Mouse (Mus musculus) liver, embryonic 16.5 days (tissue): ENCODE measurements at regions not wholly inside any gene's neighbourhood (a gene's known extent, or its start where the extent isn't known, plus 50 kb on each side); places are given as distances from the start of the nearest gene placed in this dataset.

Experiments
- ATAC-seq: fragments of 200-750 bp; cut with Nextera tagmentation; 2 replicates; pipeline ENCODE4 v1.8.0; 2017; ENCODE audit warnings: low read depth, mild to moderate bottlenecking, moderate number of reproducible peaks, moderate library complexity
- H3K27ac ChIP-seq: fragments of 300-500 bp; sonication (generic); 2 replicates; pipeline ENCODE4 v1.5.1; 2014; ENCODE audit warnings: mild to moderate bottlenecking, low read length
- H3K27me3 ChIP-seq: fragments of 300-500 bp; sonication (generic); 2 replicates; pipeline ENCODE4 v1.6.1; 2014; ENCODE audit warnings: low read depth, low read length, mixed read lengths; ENCODE audit not compliant: control insufficient read depth, insufficient read depth
- H3K36me3 ChIP-seq: fragments of 300-500 bp; sonication (generic); 2 replicates; pipeline ENCODE4 v1.6.1; 2014; ENCODE audit warnings: mild to moderate bottlenecking; ENCODE audit not compliant: control insufficient read depth, insufficient read depth
- H3K4me1 ChIP-seq: fragments of 300-500 bp; sonication (generic); 2 replicates; pipeline ENCODE4 v1.6.1; 2014; ENCODE audit warnings: low read depth, low read length, mixed read lengths; ENCODE audit not compliant: control insufficient read depth
- H3K4me2 ChIP-seq: fragments of 300-500 bp; sonication (generic); 2 replicates; pipeline ENCODE4 v1.6.1; 2014; ENCODE audit warnings: low read depth, low read length, mixed read lengths
- H3K4me3 ChIP-seq: fragments of 300-500 bp; sonication (generic); 2 replicates; pipeline ENCODE4 v1.5.1; 2014; ENCODE audit warnings: low read depth, mild to moderate bottlenecking, low read length
- H3K9ac ChIP-seq: fragments of 300-500 bp; sonication (generic); 2 replicates; pipeline ENCODE4 v1.6.1; 2014; ENCODE audit warnings: low read depth, low read length
- H3K9me3 ChIP-seq: fragments of 300-500 bp; sonication (generic); replicated peaks from 2 replicates; pipeline ENCODE4 v1.6.1; 2016; ENCODE audit warnings: low read length; ENCODE audit not compliant: control insufficient read depth
- WGBS: fragments of 180-500 bp; shearing (Covaris S2); extraction: QIAGEN DNeasy Blood & Tissue Kit; methylation state at CpG from one replicate; pipeline ENCODE4 v1.1.7; 2014; ENCODE audit not compliant: insufficient replicate concordance; 5-methylcytosine and 5-hydroxymethylcytosine counted together

DNA sequence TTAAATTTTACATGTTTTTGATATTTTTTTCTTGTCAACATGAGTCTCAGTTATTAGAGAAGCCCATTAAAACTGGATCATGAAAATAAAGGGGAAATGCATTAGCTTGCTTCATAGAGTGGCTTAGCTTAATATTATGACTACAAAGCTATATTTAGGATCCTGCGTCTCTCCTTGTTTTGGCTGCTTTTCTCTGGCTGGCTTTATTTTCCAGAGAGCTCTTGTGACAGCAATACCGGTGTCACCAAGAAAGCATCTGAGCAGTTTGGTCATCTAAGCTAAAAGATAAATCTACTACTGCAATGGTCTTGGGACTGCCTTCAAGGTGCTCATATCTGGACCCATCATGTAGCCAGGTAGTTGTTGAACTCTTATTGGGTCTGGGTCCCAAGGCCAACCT is 293.5 kb upstream of the Gm12728 start:
- Histone ChIP-seq H3K27me3 (no peaks in the 10 kb centered on the region), H3K4me1 (no peaks in the 10 kb centered on the region), H3K9ac (no peak overlapping the region), H3K27ac (no peak overlapping the region), H3K36me3 (no peaks in the 10 kb centered on the region), H3K9me3 (no peaks in the 10 kb centered on the region), H3K4me3 (no peak overlapping the region), H3K4me2 (no peak overlapping the region)
- 76% methylated on average over 2 of the region's 2 CpGs for WGBS
- no peak for ATAC-seq

DNA sequence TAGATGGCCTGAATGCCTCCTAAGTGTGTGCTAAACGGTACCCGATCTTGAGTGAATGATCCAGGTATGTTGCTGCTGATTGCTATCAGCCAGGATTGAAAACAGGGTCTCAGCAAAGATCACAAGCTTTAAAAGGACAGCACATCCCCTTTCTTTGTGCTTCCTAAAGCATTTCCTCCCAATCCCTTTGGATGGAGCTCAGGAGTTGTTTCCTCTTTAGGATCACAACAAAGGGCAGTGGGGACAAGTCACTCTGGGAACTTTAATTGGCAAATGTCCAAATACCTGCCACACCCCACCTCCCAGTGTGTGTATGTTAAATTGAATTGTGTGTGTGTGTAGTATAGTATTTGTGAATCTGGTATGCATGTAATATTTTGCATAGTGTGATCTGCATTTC is 283.5 kb upstream of the Gm12728 start:
- no peak overlapping the region for H3K4me2 ChIP-seq
- H3K27ac ChIP-seq = no peak overlapping the region
- no peaks in the 10 kb centered on the region for H3K27me3 ChIP-seq
- WGBS = 53% methylated on average over 2 of the region's 2 CpGs
- H3K36me3 ChIP-seq = no peaks in the 10 kb centered on the region
- no peak overlapping the region for H3K9ac ChIP-seq
- ATAC-seq = no peak
- H3K9me3 ChIP-seq = no peaks in the 10 kb centered on the region; the same call in 1 of the 2 replicates
- no peak overlapping the region for H3K4me3 ChIP-seq
- no peaks in the 10 kb centered on the region for H3K4me1 ChIP-seq

- WGBS = 72% methylated on average over 7 of the region's 7 CpGs
- Histone ChIP-seq H3K36me3 (no peaks in the 10 kb centered on the region), H3K9me3 (no peaks in the 10 kb centered on the region; the same call in 1 of the 2 replicates), H3K27ac (no peak overlapping the region), H3K4me1 (no peaks in the 10 kb centered on the region), H3K4me2 (no peak overlapping the region), H3K27me3 (no peaks in the 10 kb centered on the region), H3K9ac (no peak overlapping the region), H3K4me3 (no peak overlapping the region)
- no peak for ATAC-seq
Measured at GRCm38 (mm10) chr4:105507221-105507620, 282.4 kb upstream of the Gm12728 start.

- no peak for ATAC-seq
- WGBS = 58% methylated on average over 3 of the region's 3 CpGs
- Histone ChIP-seq H3K36me3 (no peaks in the 10 kb centered on the region), H3K9me3 (no peaks in the 10 kb centered on the region; the same call in 1 of the 2 replicates), H3K4me2 (no peak overlapping the region), H3K4me1 (no peaks in the 10 kb centered on the region), H3K27me3 (no peaks in the 10 kb centered on the region), H3K9ac (no peak overlapping the region), H3K27ac (no peak overlapping the region), H3K4me3 (no peak overlapping the region)
Measured at GRCm38 (mm10) chr4:105509091-105509490, 280.6 kb upstream of the Gm12728 start.

GRCm38 (mm10) chr4:105510406-105510805 is 279.3 kb upstream of the Gm12728 start:
- Histone ChIP-seq H3K27me3 (no peaks in the 10 kb centered on the region), H3K4me2 (no peak overlapping the region), H3K36me3 (no peaks in the 10 kb centered on the region), H3K4me1 (no peaks in the 10 kb centered on the region), H3K9me3 (no peaks in the 10 kb centered on the region; the same call in 1 of the 2 replicates), H3K9ac (no peak overlapping the region), H3K4me3 (no peak overlapping the region), H3K27ac (no peak overlapping the region)
- WGBS = 28% methylated on average over 1 of the region's 1 CpGs
- no peak for ATAC-seq

GRCm38 (mm10) chr4:105525135-105525534 is 264.5 kb upstream of the Gm12728 start:
- no peaks in the 10 kb centered on the region for H3K27me3 ChIP-seq
- no peaks in the 10 kb centered on the region for H3K36me3 ChIP-seq
- no peaks in the 10 kb centered on the region for H3K9me3 ChIP-seq
- H3K27ac ChIP-seq = no peak overlapping the region
- WGBS = 48% methylated on average over 2 of the region's 2 CpGs
- H3K4me1 ChIP-seq = no peaks in the 10 kb centered on the region
- no peak overlapping the region for H3K4me2 ChIP-seq
- ATAC-seq = no peak
- no peak overlapping the region for H3K9ac ChIP-seq
- no peak overlapping the region for H3K4me3 ChIP-seq

- Histone ChIP-seq H3K36me3 (no peaks in the 10 kb centered on the region), H3K4me3 (no peak overlapping the region), H3K9me3 (no peaks in the 10 kb centered on the region), H3K27me3 (no peaks in the 10 kb centered on the region), H3K9ac (no peak overlapping the region), H3K4me2 (no peak overlapping the region), H3K4me1 (no peaks in the 10 kb centered on the region), H3K27ac (no peak overlapping the region)
- WGBS = 65% methylated on average over 7 of the region's 7 CpGs
- no peak for ATAC-seq
Measured at GRCm38 (mm10) chr4:105526755-105527154, 262.9 kb upstream of the Gm12728 start.

DNA sequence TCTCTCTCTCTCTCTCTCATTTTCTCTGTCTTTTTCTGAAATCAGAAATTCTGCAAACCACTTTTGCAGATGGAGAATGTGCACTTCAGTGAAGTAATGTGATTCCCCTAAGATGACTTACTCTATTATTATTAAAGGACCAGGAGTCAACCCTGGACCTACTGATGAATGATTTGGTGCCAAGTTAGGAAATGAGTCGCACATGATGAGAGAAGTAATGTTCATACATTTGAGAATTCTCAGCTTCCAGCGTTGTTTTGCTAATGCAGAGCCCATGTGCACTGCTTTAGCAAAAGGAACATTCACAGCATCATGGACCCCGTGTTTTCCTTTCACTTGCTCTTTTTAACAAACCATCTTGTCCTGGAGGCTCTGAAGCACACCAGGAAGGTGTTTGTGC is 262.4 kb upstream of the Gm12728 start:
- ATAC-seq = no peak
- H3K4me1 ChIP-seq = no peaks in the 10 kb centered on the region
- no peaks in the 10 kb centered on the region for H3K27me3 ChIP-seq
- no peaks in the 10 kb centered on the region for H3K36me3 ChIP-seq
- H3K27ac ChIP-seq = no peak overlapping the region
- no peak overlapping the region for H3K4me2 ChIP-seq
- no peaks in the 10 kb centered on the region for H3K9me3 ChIP-seq
- 49% methylated on average over 3 of the region's 3 CpGs for WGBS
- no peak overlapping the region for H3K9ac ChIP-seq
- H3K4me3 ChIP-seq = no peak overlapping the region

- Histone ChIP-seq H3K9me3 (no peaks in the 10 kb centered on the region), H3K4me3 (no peak overlapping the region), H3K9ac (no peak overlapping the region), H3K4me1 (no peaks in the 10 kb centered on the region), H3K27me3 (no peaks in the 10 kb centered on the region), H3K27ac (no peak overlapping the region), H3K36me3 (no peaks in the 10 kb centered on the region), H3K4me2 (no peak overlapping the region)
- no peak for ATAC-seq
- WGBS = 70% methylated on average over 16 of the region's 16 CpGs
Measured at GRCm38 (mm10) chr4:105531651-105532425, 257.8 kb upstream of the Gm12728 start.
